19 mouse cellular contexts compared by ENCODE assay signal in genomic region chr15:88821403-88821802, GRCm38 (mm10). TPM values are rescaled to one million over a fixed set of nuclear protein-coding genes. Genes with fewer than 3 reads are reported as not detected.
DNase-seq lines count a peak whose midpoint lies in the region; ATAC-seq and TF ChIP-seq lines count a peak whose summit lies in the region.
"Had no signal": no experiment of that assay in that cellular context is flagged by ENCODE, and none has a peak within 500 bp of the region (broad histone marks: within the 10 kb centered on the region; RNA-seq: fewer than 3 reads in every experiment).

No protein-coding gene starts in this region.

- 89% methylated on average over 7 of the region's 7 CpGs for WGBS in hindbrain, embryonic 13.5 days
- 89% methylated on average over 7 of the region's 7 CpGs for WGBS in hindbrain, embryonic 14.5 days
- WGBS in midbrain, embryonic 12.5 days = 90% methylated on average over 7 of the region's 7 CpGs
- 88% methylated on average over 7 of the region's 7 CpGs for WGBS in midbrain, embryonic 15.5 days
- WGBS in small intestine, adult 2 months = 53% methylated on average over 7 of the region's 7 CpGs

- DNase-seq in cerebellum, adult 11-12 months = peak; percentile 31
- DNase-seq in cerebellum, postnatal 25 days = no peak
- DNase-seq in hindbrain, embryonic 14.5 days (ENCODE audit: low spot score) = no peak
- DNase-seq in testis, postnatal 10 days (ENCODE audit: low spot score) = no peak
- DNase-seq: adrenal gland, adult 2 months; kidney, adult 11 months; kidney, postnatal 25 days; layer of hippocampus, adult 9-11 months; lung, embryonic 14.5 days; retina, postnatal 1 day; right cerebral cortex, postnatal 4 days had no signal

- no peaks in the 10 kb centered on the region for H3K27me3 ChIP-seq in hindbrain, embryonic 13.5 days
- H3K27me3 ChIP-seq in hindbrain, embryonic 14.5 days (ENCODE audit: control insufficient read depth, insufficient read depth, low read length) = no peaks in the 10 kb centered on the region
- no peaks in the 10 kb centered on the region for H3K27me3 ChIP-seq in midbrain, embryonic 12.5 days
- H3K27me3 ChIP-seq in midbrain, embryonic 15.5 days (replicated peaks) = no peaks in the 10 kb centered on the region
- H3K27me3 ChIP-seq in small intestine, adult 2 months (ENCODE audit: control insufficient read depth, insufficient read depth, low read length) = no peaks in the 10 kb centered on the region
- H3K27me3 ChIP-seq: forebrain, embryonic 15.5 days; hindbrain, embryonic 12.5 days; limb, embryonic 15.5 days had no signal

- H3K4me3 ChIP-seq in hindbrain, embryonic 13.5 days = no peak overlapping the region
- H3K4me3 ChIP-seq in hindbrain, embryonic 14.5 days (replicated peaks; ENCODE audit: low read length) = no peak overlapping the region
- H3K4me3 ChIP-seq in midbrain, embryonic 12.5 days = no peak overlapping the region
- H3K4me3 ChIP-seq in midbrain, embryonic 15.5 days = no peak overlapping the region
- peak overlapping the region; percentile 5; the same call in 1 of the 2 replicates for H3K4me3 ChIP-seq in small intestine, adult 2 months (ENCODE audit: low read depth, low read length)
- H3K4me3 ChIP-seq: hindbrain, embryonic 12.5 days had no signal

- H3K4me1 ChIP-seq in hindbrain, embryonic 13.5 days (replicated peaks) = peaks cover 27% of the 10 kb centered on the region
- H3K4me1 ChIP-seq in hindbrain, embryonic 14.5 days (replicated peaks; ENCODE audit: control insufficient read depth, insufficient read depth, low read length) = peaks cover 18% of the 10 kb centered on the region
- peaks cover 23% of the 10 kb centered on the region for H3K4me1 ChIP-seq in midbrain, embryonic 12.5 days
- H3K4me1 ChIP-seq in midbrain, embryonic 15.5 days = peaks cover 24% of the 10 kb centered on the region
- peaks cover 17% of the 10 kb centered on the region; the same call in 1 of the 2 replicates for H3K4me1 ChIP-seq in small intestine, adult 2 months (ENCODE audit: control insufficient read depth, insufficient read depth, insufficient read length, low read length)

- no peak for TF ChIP-seq CTCF in small intestine, adult 2 months (IDR thresholded peaks at IDR 0.05; ENCODE audit: extremely low read depth, insufficient read length, insufficient replicate concordance, low read depth, low read length)

- H3K4me2 ChIP-seq in hindbrain, embryonic 13.5 days = no peak overlapping the region
- H3K4me2 ChIP-seq in hindbrain, embryonic 14.5 days (replicated peaks) = no peak overlapping the region
- H3K4me2 ChIP-seq in midbrain, embryonic 12.5 days (replicated peaks) = no peak overlapping the region
- H3K4me2 ChIP-seq in midbrain, embryonic 15.5 days = no peak overlapping the region

- no peak for ATAC-seq in hindbrain, embryonic 13.5 days (ENCODE audit: low FRiP score)
- no peak for ATAC-seq in hindbrain, embryonic 14.5 days (ENCODE audit: low FRiP score)
- ATAC-seq in midbrain, embryonic 12.5 days (ENCODE audit: low FRiP score, low read depth) = no peak
- no peak for ATAC-seq in midbrain, embryonic 15.5 days (replicated peaks)
- ATAC-seq: forebrain, embryonic 15.5 days had no signal

- no peak overlapping the region for H3K27ac ChIP-seq in hindbrain, embryonic 13.5 days
- H3K27ac ChIP-seq in hindbrain, embryonic 14.5 days = no peak overlapping the region
- no peak overlapping the region for H3K27ac ChIP-seq in midbrain, embryonic 12.5 days (replicated peaks)
- no peak overlapping the region for H3K27ac ChIP-seq in midbrain, embryonic 15.5 days
- no peak overlapping the region for H3K27ac ChIP-seq in small intestine, adult 2 months (ENCODE audit: insufficient read depth, low read depth, low read length)
- H3K27ac ChIP-seq: forebrain, embryonic 15.5 days; hindbrain, embryonic 12.5 days; limb, embryonic 15.5 days; macrophage had no signal

- peak overlapping the region; percentile 31; the same call in 1 of the 2 replicates for H3K9ac ChIP-seq in hindbrain, embryonic 13.5 days
- H3K9ac ChIP-seq in hindbrain, embryonic 14.5 days = no peak overlapping the region
- peak overlapping the region; percentile 87; the same call in 1 of the 2 replicates for H3K9ac ChIP-seq in midbrain, embryonic 12.5 days (replicated peaks)
- no peak overlapping the region for H3K9ac ChIP-seq in midbrain, embryonic 15.5 days
- H3K9ac ChIP-seq: limb, embryonic 15.5 days had no signal

- no peaks in the 10 kb centered on the region for H3K9me3 ChIP-seq in hindbrain, embryonic 13.5 days
- no peaks in the 10 kb centered on the region for H3K9me3 ChIP-seq in hindbrain, embryonic 14.5 days (ENCODE audit: control insufficient read depth, low read length)
- no peaks in the 10 kb centered on the region for H3K9me3 ChIP-seq in midbrain, embryonic 12.5 days
- H3K9me3 ChIP-seq in midbrain, embryonic 15.5 days = no peaks in the 10 kb centered on the region
- H3K9me3 ChIP-seq: forebrain, embryonic 15.5 days; hindbrain, embryonic 12.5 days; limb, embryonic 15.5 days had no signal

- no peak for TF ChIP-seq POLR2A in small intestine, adult 2 months (IDR thresholded peaks at IDR 0.05; ENCODE audit: low read depth, low read length)

- peaks cover 47% of the 10 kb centered on the region for H3K36me3 ChIP-seq in hindbrain, embryonic 13.5 days
- H3K36me3 ChIP-seq in hindbrain, embryonic 14.5 days (replicated peaks; ENCODE audit: control insufficient read depth, insufficient read depth) = peaks cover 50% of the 10 kb centered on the region
- peaks cover 47% of the 10 kb centered on the region for H3K36me3 ChIP-seq in midbrain, embryonic 12.5 days
- peaks cover 22% of the 10 kb centered on the region for H3K36me3 ChIP-seq in midbrain, embryonic 15.5 days (replicated peaks)
- H3K36me3 ChIP-seq in small intestine, adult 2 months (ENCODE audit: control insufficient read depth, insufficient read depth, low read length) = peaks cover 41% of the 10 kb centered on the region

RNA-seq across cellular contexts. Expression of gene Creld2, which starts 2.0 kb away (rescaled TPM):
- polyA plus RNA-seq in hindbrain, embryonic 13.5 days (2015; fragmentation: Nextera tagmentation; extraction: Ambion mirVana) = 57.1 and 60.0 TPM in 2 replicates
- 59.5 and 64.0 TPM in 2 replicates for polyA plus RNA-seq in hindbrain, embryonic 14.5 days (2014; fragmentation: Nextera tagmentation; extraction: Ambion mirVana)
- 58.8 and 62.5 TPM in 2 replicates for polyA plus RNA-seq in midbrain, embryonic 12.5 days (2016; fragmentation: Nextera tagmentation; extraction: Ambion mirVana)
- polyA plus RNA-seq in midbrain, embryonic 15.5 days (2015; fragmentation: Nextera tagmentation; extraction: Ambion mirVana) = 60.7 and 69.3 TPM in 2 replicates
- 55.7 and 59.1 TPM in 2 replicates for polyA plus RNA-seq in small intestine, adult 2 months (2012; rRNA removed)

RNA-seq across cellular contexts. Expression of gene Alg12, which starts 2.3 kb away (rescaled TPM):
- polyA plus RNA-seq in hindbrain, embryonic 13.5 days (2015; fragmentation: Nextera tagmentation; extraction: Ambion mirVana) = 8.1 and 8.7 TPM in 2 replicates
- polyA plus RNA-seq in hindbrain, embryonic 14.5 days (2014; fragmentation: Nextera tagmentation; extraction: Ambion mirVana) = 9.0 and 10.0 TPM in 2 replicates
- 8.3 and 9.3 TPM in 2 replicates for polyA plus RNA-seq in midbrain, embryonic 12.5 days (2016; fragmentation: Nextera tagmentation; extraction: Ambion mirVana)
- polyA plus RNA-seq in midbrain, embryonic 15.5 days (2015; fragmentation: Nextera tagmentation; extraction: Ambion mirVana) = 9.4 and 9.6 TPM in 2 replicates
- polyA plus RNA-seq in small intestine, adult 2 months (2012; rRNA removed) = 14.5 and 16.4 TPM in 2 replicates

RNA-seq across cellular contexts. Expression of gene Pim3, which starts 40.6 kb away (rescaled TPM):
- polyA plus RNA-seq in hindbrain, embryonic 13.5 days (2015; fragmentation: Nextera tagmentation; extraction: Ambion mirVana) = 45.6 and 47.2 TPM in 2 replicates
- polyA plus RNA-seq in hindbrain, embryonic 14.5 days (2014; fragmentation: Nextera tagmentation; extraction: Ambion mirVana) = 52.1 and 61.0 TPM in 2 replicates
- polyA plus RNA-seq in midbrain, embryonic 12.5 days (2016; fragmentation: Nextera tagmentation; extraction: Ambion mirVana) = 41.4 and 49.3 TPM in 2 replicates
- 69.0 and 72.4 TPM in 2 replicates for polyA plus RNA-seq in midbrain, embryonic 15.5 days (2015; fragmentation: Nextera tagmentation; extraction: Ambion mirVana)
- polyA plus RNA-seq in small intestine, adult 2 months (2012; rRNA removed) = 38.3 and 60.3 TPM in 2 replicates

Comparison
In these comparisons a context has a peak if more than half of its experiments do, and no peak if none do; other contexts are left out.
1. H3K9ac ChIP-seq: peak in hindbrain, embryonic 13.5 days (single experiment) and midbrain, embryonic 12.5 days (single experiment); none in hindbrain, embryonic 14.5 days (single experiment) and midbrain, embryonic 15.5 days (single experiment).